Mouse (Mus musculus) G1E (cell line): Measurements from ENCODE around the gene Eef1a1.
"Not testable (repeated sequence)": the region's sequence is repeated elsewhere in the genome, so short reads cannot be mapped to it uniquely, and the experiment has no call there.

Source experiments
- CTCF ChIP-seq: IDR thresholded peaks from 2 replicates; pipeline ENCODE4 v1.5.1; 2012; ENCODE audit warnings: low read depth, low read length, inconsistent platforms, mixed read lengths
- GATA1 ChIP-seq: IDR thresholded peaks from 2 replicates; pipeline ENCODE4 v1.6.1; 2012; ENCODE audit warnings: borderline replicate concordance, low read length, inconsistent platforms, mixed read lengths
- GATA2 ChIP-seq: IDR thresholded peaks from 2 replicates; pipeline ENCODE4 v1.6.1; 2012; ENCODE audit warnings: low read depth, low read length, inconsistent platforms, borderline replicate concordance

- not testable (repeated sequence) for TF ChIP-seq CTCF, GATA2, GATA1
Observed at GRCm38 (mm10) chr9:78517237-78517636, 28.3 kb upstream of the Eef1a1 start.
